Mouse (Mus musculus) lung, embryonic 14.5 days (tissue): ENCODE measurements around the gene Mical1. TPM values are rescaled to one million over a fixed set of nuclear protein-coding genes. Genes with fewer than 3 reads are reported as not detected.

Experiments used
- ATAC-seq: fragments of 200-750 bp; cut with Nextera tagmentation; 2 replicates; pipeline ENCODE4 v1.8.0; 2017; ENCODE audit warnings: mild to moderate bottlenecking, moderate TSS enrichment, moderate library complexity; ENCODE audit not compliant: insufficient read depth
- DNase-seq: peaks from one replicate; pipeline ENCODE4 v3.0.0-alpha.2; 2015
- H3K27ac ChIP-seq: fragments of 300-500 bp; sonication (generic); 2 replicates; pipeline ENCODE4 v1.5.1; 2014; ENCODE audit warnings: low read depth, mild to moderate bottlenecking, moderate library complexity
- H3K27me3 ChIP-seq: fragments of 300-500 bp; sonication (generic); 2 replicates; pipeline ENCODE4 v1.6.1; 2014; ENCODE audit warnings: low read length, control low read depth; ENCODE audit not compliant: insufficient read depth
- H3K36me3 ChIP-seq: fragments of 300-500 bp; sonication (generic); 2 replicates; pipeline ENCODE4 v1.6.1; 2014; ENCODE audit warnings: control low read depth; ENCODE audit not compliant: insufficient read depth
- H3K4me1 ChIP-seq: fragments of 300-500 bp; sonication (generic); 2 replicates; pipeline ENCODE4 v1.6.1; 2014; ENCODE audit warnings: antibody characterized with exemption, control low read depth; ENCODE audit not compliant: insufficient read depth
- H3K4me2 ChIP-seq: fragments of 300-500 bp; sonication (generic); 2 replicates; pipeline ENCODE4 v1.6.1; 2014; ENCODE audit warnings: mild to moderate bottlenecking
- H3K4me3 ChIP-seq: fragments of 300-500 bp; sonication (generic); 2 replicates; pipeline ENCODE4 v1.5.1; 2014; ENCODE audit warnings: low read depth, low read length
- H3K9ac ChIP-seq: fragments of 300-500 bp; sonication (generic); 2 replicates; pipeline ENCODE4 v1.6.1; 2014
- H3K9me3 ChIP-seq: fragments of 300-500 bp; sonication (generic); 2 replicates; pipeline ENCODE4 v1.6.1; 2016; ENCODE audit warnings: low read depth, low read length, control low read depth
- CTCF ChIP-seq: IDR thresholded peaks from 2 replicates; pipeline ENCODE4 v1.5.1; 2016; ENCODE audit warnings: antibody characterized with exemption, low read depth
- WGBS: fragments of 180-500 bp; shearing (Covaris S2); extraction: QIAGEN DNeasy Blood & Tissue Kit; methylation state at CpG from one replicate; pipeline ENCODE4 v1.1.7; 2014; 5-methylcytosine and 5-hydroxymethylcytosine counted together
- polyA plus RNA-seq: library from polyadenylated mRNA; unstranded; fragments of >200 nt; fragmentation: Nextera tagmentation; extraction: Ambion mirVana; gene quantifications from 2 replicates; pipeline ENCODE4 v1.2.1, GENCODE M21; 2014

Gene Mical1
- polyA plus RNA-seq = 75.1 and 78.7 TPM in 2 replicates

GRCm38 (mm10) chr10:41476171-41477017 lies at the start of gene Mical1:
Gene Mical1 (plus strand): TSS chr10:41476314.
- no peaks in the 10 kb centered on the region for H3K9me3 ChIP-seq
- peak within 1 kb of the TSS; percentile 76 for H3K9ac ChIP-seq
- H3K27ac ChIP-seq = peak within 1 kb of the TSS; percentile 95
- peak; percentile 82 for DNase-seq
- TF ChIP-seq CTCF = no peak
- H3K4me3 ChIP-seq = peak within 1 kb of the TSS; percentile 63
- H3K4me1 ChIP-seq = peaks cover 12% of the 10 kb centered on the region
- no peaks in the 10 kb centered on the region for H3K27me3 ChIP-seq
- peaks cover 25% of the 10 kb centered on the region for H3K36me3 ChIP-seq
- H3K4me2 ChIP-seq = peak within 1 kb of the TSS; percentile 83
- ATAC-seq = peak; percentile 70
- under 1% methylated on average over 35 of the region's 35 CpGs for WGBS

- Histone ChIP-seq H3K36me3 (no peaks in the 10 kb centered on the region), H3K27me3 (no peaks in the 10 kb centered on the region), H3K4me2 (no peak overlapping the region), H3K4me3 (no peak overlapping the region), H3K27ac (no peak overlapping the region), H3K4me1 (no peaks in the 10 kb centered on the region), H3K9me3 (no peaks in the 10 kb centered on the region), H3K9ac (no peak overlapping the region)
- ATAC-seq = no peak
- DNase-seq = no peak
- no peak for TF ChIP-seq CTCF
- 44% methylated on average over 6 of the region's 6 CpGs for WGBS
Measured at GRCm38 (mm10) chr10:41426368-41426767, 49.7 kb upstream of the Mical1 start.

- H3K4me3 ChIP-seq = no peak overlapping the region
- H3K9ac ChIP-seq = no peak overlapping the region
- 26% methylated on average over 4 of the region's 4 CpGs for WGBS
- no peaks in the 10 kb centered on the region for H3K4me1 ChIP-seq
- H3K27ac ChIP-seq = no peak overlapping the region
- DNase-seq (peak; percentile 77), ATAC-seq (no peak)
- H3K4me2 ChIP-seq = no peak overlapping the region
- no peaks in the 10 kb centered on the region for H3K9me3 ChIP-seq
- TF ChIP-seq CTCF = peak; percentile 70
- no peaks in the 10 kb centered on the region for H3K36me3 ChIP-seq
- no peaks in the 10 kb centered on the region for H3K27me3 ChIP-seq
Measured at GRCm38 (mm10) chr10:41434624-41435023, 41.5 kb upstream of the Mical1 start.

- H3K4me1 ChIP-seq = no peaks in the 10 kb centered on the region
- no peak overlapping the region for H3K4me3 ChIP-seq
- peak; percentile 4 for DNase-seq
- WGBS = 20% methylated on average over 3 of the region's 3 CpGs
- no peak for TF ChIP-seq CTCF
- no peaks in the 10 kb centered on the region for H3K9me3 ChIP-seq
- H3K27me3 ChIP-seq = no peaks in the 10 kb centered on the region
- ATAC-seq = no peak
- H3K36me3 ChIP-seq = no peaks in the 10 kb centered on the region
- no peak overlapping the region for H3K9ac ChIP-seq
- H3K27ac ChIP-seq = no peak overlapping the region
- H3K4me2 ChIP-seq = no peak overlapping the region
Measured at GRCm38 (mm10) chr10:41435141-41435540, 41.0 kb upstream of the Mical1 start.

GRCm38 (mm10) chr10:41448216-41448615 lies 27.9 kb upstream of the Mical1 start:
- Histone ChIP-seq H3K27me3 (no peaks in the 10 kb centered on the region), H3K4me1 (peaks cover 7% of the 10 kb centered on the region), H3K4me3 (no peak overlapping the region), H3K9ac (no peak overlapping the region), H3K9me3 (no peaks in the 10 kb centered on the region), H3K4me2 (no peak overlapping the region), H3K27ac (no peak overlapping the region), H3K36me3 (peaks cover 12% of the 10 kb centered on the region)
- DNase-seq = no peak
- no peak for TF ChIP-seq CTCF
- 76% methylated on average over 1 of the region's 1 CpGs for WGBS
- no peak for ATAC-seq

- Histone ChIP-seq H3K4me1 (peaks cover 7% of the 10 kb centered on the region), H3K36me3 (peaks cover 24% of the 10 kb centered on the region), H3K4me2 (peak overlapping the region; percentile 82), H3K27ac (peak overlapping the region; percentile 72), H3K4me3 (peak overlapping the region; percentile 89), H3K9me3 (no peaks in the 10 kb centered on the region), H3K9ac (peak overlapping the region; percentile 74), H3K27me3 (no peaks in the 10 kb centered on the region)
- 14% methylated on average over 14 of the region's 14 CpGs for WGBS
- ATAC-seq (peak; percentile 69), DNase-seq (peak; percentile 51)
- TF ChIP-seq CTCF = no peak
Measured at GRCm38 (mm10) chr10:41449684-41450083, 26.4 kb upstream of the Mical1 start.

- WGBS = under 1% methylated on average over 47 of the region's 49 CpGs
- H3K36me3 ChIP-seq = peaks cover 28% of the 10 kb centered on the region
- peak within 1 kb of the TSS; percentile 83 for H3K27ac ChIP-seq
- H3K9me3 ChIP-seq = no peaks in the 10 kb centered on the region
- H3K27me3 ChIP-seq = no peaks in the 10 kb centered on the region
- H3K4me1 ChIP-seq = peaks cover 7% of the 10 kb centered on the region
- DNase-seq (peak; percentile 99), ATAC-seq (peak; percentile 95)
- peak within 1 kb of the TSS; percentile 82 for H3K4me2 ChIP-seq
- H3K9ac ChIP-seq = peak within 1 kb of the TSS; percentile 74
- peak within 1 kb of the TSS; percentile 89 for H3K4me3 ChIP-seq
- no peak for TF ChIP-seq CTCF
Measured at GRCm38 (mm10) chr10:41450137-41450670, 25.9 kb upstream of the Mical1 start, which contains the start of gene Zbtb24. Gene Zbtb24 (plus strand): TSS chr10:41450383.
